Mouse (Mus musculus) heart, adult 8-10 months (tissue): ENCODE measurements around the gene Dpm3. TPM values are rescaled to one million over a fixed set of nuclear protein-coding genes. Genes with fewer than 3 reads are reported as not detected.

Source experiments
- DNase-seq: peaks from one replicate; pipeline ENCODE4 v3.0.0; 2022; ENCODE audit warnings: low spot score
- microRNA-seq: library from miRNA; unstranded; fragments of <30 nt; microRNA quantifications from one replicate; pipeline ENCODE4 v1.2.0, GENCODE M21; 2022
- total RNA-seq, 4 experiments: library from RNA; stranded (reverse); gene quantifications; 2 replicates each; pipeline ENCODE4 v1.2.4; 2022

The Dpm3 gene
- total RNA-seq, 4 experiments from 2014 or later = 49.1 to 65.7 (median 53.6) TPM

- no peak for DNase-seq
These were observed 35.0 kb downstream of the Dpm3 start for GRCm38 (mm10) chr3:89294195-89294594.

- no peak for DNase-seq
These were observed 36.6 kb downstream of the Dpm3 start for GRCm38 (mm10) chr3:89295685-89296230.

GRCm38 (mm10) chr3:89296761-89297396 lies 37.7 kb downstream of the Dpm3 start:
- DNase-seq = no peak

- DNase-seq = no peak
These were observed 39.8 kb downstream of the Dpm3 start for GRCm38 (mm10) chr3:89298908-89299307.

- no peak for DNase-seq
These were observed 40.3 kb downstream of the Dpm3 start for GRCm38 (mm10) chr3:89299499-89299898.

GRCm38 (mm10) chr3:89300071-89300470 lies 40.9 kb downstream of the Dpm3 start:
- no peak for DNase-seq

- DNase-seq = no peak
These were observed 41.4 kb downstream of the Dpm3 start for GRCm38 (mm10) chr3:89300514-89300913.

GRCm38 (mm10) chr3:89304440-89304839 lies 45.3 kb downstream of the Dpm3 start:
- DNase-seq = no peak

GRCm38 (mm10) chr3:89305105-89305504 lies 45.9 kb downstream of the Dpm3 start:
- DNase-seq = no peak

- no peak for DNase-seq
These were observed 46.6 kb downstream of the Dpm3 start for GRCm38 (mm10) chr3:89305551-89306325.

GRCm38 (mm10) chr3:89308089-89308488 lies 48.9 kb downstream of the Dpm3 start:
- peak; percentile 73 for DNase-seq

- no peak for DNase-seq
These were observed 55.2 kb downstream of the Dpm3 start for GRCm38 (mm10) chr3:89314340-89314739.

GRCm38 (mm10) chr3:89314791-89315190 lies 55.6 kb downstream of the Dpm3 start:
- no peak for DNase-seq

GRCm38 (mm10) chr3:89315195-89315929 lies 56.2 kb downstream of the Dpm3 start:
- peak; percentile 69 for DNase-seq

GRCm38 (mm10) chr3:89315930-89316831 lies 57.0 kb downstream of the Dpm3 start:
- no peak for DNase-seq

Small RNA genes lying within 50 kb of the gene (microRNA-seq; reads per million reads assigned to microRNA genes)
- 36.4 reads per million, percentile 45 among the genes with 10 or more reads in this experiment for gene Mir92b

Other genes with a start within 250 kb of the Dpm3 start
- 10 to 100 TPM; 24.4 to 29.1 (median 28.5) TPM for gene Rusc1, start 166.0 kb upstream of the Dpm3 start, total RNA-seq
- not detected for gene Gm43738, start 158.3 kb upstream of the Dpm3 start, total RNA-seq
- 10 to 100 TPM; 20.8 to 23.2 (median 22.3) TPM for gene Fdps, start 157.4 kb upstream of the Dpm3 start, total RNA-seq
- not detected for gene Pklr, start 123.2 kb upstream of the Dpm3 start, total RNA-seq
- under 1 TPM in 3 of 4 experiments, not detected in 1; 0.12 to 0.75 (median 0.72) TPM for gene Hcn3, start 99.2 kb upstream of the Dpm3 start, total RNA-seq
- 10 to 100 TPM; 14.6 to 19.3 (median 17.2) TPM for gene Clk2, start 94.6 kb upstream of the Dpm3 start, total RNA-seq
- 10 to 100 TPM; 49.4 to 57.8 (median 53.3) TPM for gene Scamp3, start 81.9 kb upstream of the Dpm3 start, total RNA-seq
- gene Fam189b, start 76.2 kb upstream of the Dpm3 start, total RNA-seq = 1 to 10 TPM; 2.6 to 4.8 (median 4.3) TPM
- gene Gba, start 56.4 kb upstream of the Dpm3 start, total RNA-seq = 10 to 100 TPM; 17.0 to 19.8 (median 17.9) TPM
- 1 to 10 TPM; 3.2 to 9.8 (median 4.0) TPM for gene Thbs3, start 44.2 kb upstream of the Dpm3 start, total RNA-seq
- 10 to 100 TPM; 56.4 to 63.5 (median 59.5) TPM for gene Mtx1, start 32.3 kb upstream of the Dpm3 start, total RNA-seq
- gene Muc1, start 30.3 kb upstream of the Dpm3 start, total RNA-seq = under 1 TPM in 3 of 4 experiments, not detected in 1; 0.13 to 0.63 (median 0.49) TPM
- gene Krtcap2, start 13.4 kb upstream of the Dpm3 start, total RNA-seq = 100 to 1,000 TPM in 1 of 4 experiments, 10 to 100 TPM in 3; 87.0 to 108 (median 89.4) TPM
- under 1 TPM; 0.34 to 0.87 (median 0.83) TPM for gene Trim46, start 13.0 kb upstream of the Dpm3 start, total RNA-seq
- gene Slc50a1, start 11.2 kb downstream of the Dpm3 start, total RNA-seq = 10 to 100 TPM; 16.6 to 27.0 (median 21.0) TPM
- gene Efna1, start 21.8 kb downstream of the Dpm3 start, total RNA-seq = 10 to 100 TPM; 28.2 to 36.1 (median 32.6) TPM
- under 1 TPM in 1 of 4 experiments, not detected in 3; 0.11 TPM for gene Efna3, start 63.6 kb downstream of the Dpm3 start, total RNA-seq
- under 1 TPM in 3 of 4 experiments, not detected in 1; 0.19 to 0.34 (median 0.27) TPM for gene Efna4, start 78.7 kb downstream of the Dpm3 start, total RNA-seq
- gene Adam15, start 90.6 kb downstream of the Dpm3 start, total RNA-seq = 10 to 100 TPM; 43.3 to 52.5 (median 48.6) TPM
- gene Dcst2, start 102.6 kb downstream of the Dpm3 start, total RNA-seq = not detected
- not detected for gene Dcst1, start 105.9 kb downstream of the Dpm3 start, total RNA-seq
- gene Zbtb7b, start 135.4 kb downstream of the Dpm3 start, total RNA-seq = 10 to 100 TPM; 19.6 to 23.2 (median 22.9) TPM
- 1 to 10 TPM in 2 of 4 experiments, under 1 TPM in 1, not detected in 1; 0.75 to 1.5 (median 1.2) TPM for gene Lenep, start 143.4 kb downstream of the Dpm3 start, total RNA-seq
- 10 to 100 TPM; 55.5 to 71.8 (median 67.9) TPM for gene Flad1, start 152.5 kb downstream of the Dpm3 start, total RNA-seq
- 1 to 10 TPM; 3.8 to 5.4 (median 4.2) TPM for gene Cks1b, start 159.0 kb downstream of the Dpm3 start, total RNA-seq
- gene Shc1, start 159.1 kb downstream of the Dpm3 start, total RNA-seq = 10 to 100 TPM; 33.3 to 37.7 (median 36.5) TPM
- gene Pygo2, start 170.9 kb downstream of the Dpm3 start, total RNA-seq = 10 to 100 TPM; 13.3 to 17.9 (median 14.9) TPM
- gene Pbxip1, start 177.3 kb downstream of the Dpm3 start, total RNA-seq = 10 to 100 TPM; 67.8 to 74.7 (median 71.2) TPM
- 1 to 10 TPM; 5.5 to 8.6 (median 7.5) TPM for gene Pmvk, start 195.2 kb downstream of the Dpm3 start, total RNA-seq